ENCODE assay signal across 12 mouse cellular contexts in the genomic region with DNA sequence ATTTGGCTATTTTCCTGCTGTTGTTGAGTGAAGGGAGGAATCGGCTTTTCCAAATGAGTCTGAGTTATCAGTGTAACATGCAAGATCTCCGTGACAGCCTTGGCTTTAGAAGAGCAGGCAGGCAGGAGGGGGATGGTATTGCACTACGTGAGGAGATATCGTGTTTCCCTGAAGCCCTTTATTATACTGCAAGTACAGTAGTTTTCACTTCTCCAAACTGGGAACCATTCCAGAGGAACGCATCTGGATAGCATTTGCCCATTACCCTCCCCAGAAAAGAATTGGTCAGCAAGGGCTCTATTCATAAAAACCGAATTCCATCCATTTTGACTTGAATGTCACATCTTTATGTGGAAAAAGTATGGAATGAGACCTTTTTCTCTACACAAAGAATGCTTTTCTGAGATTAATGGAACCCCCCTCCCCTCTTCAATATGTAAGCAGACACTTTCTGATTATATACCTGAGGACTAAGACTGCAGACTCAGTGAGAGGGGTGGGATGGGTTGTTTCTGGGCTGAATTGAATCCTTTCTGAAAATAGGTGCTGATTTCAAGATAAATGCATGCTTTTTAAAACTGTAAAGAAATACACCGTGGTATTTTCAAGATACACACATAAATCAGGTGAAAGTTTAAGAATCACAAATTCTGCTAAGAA.
DNase-seq lines count a peak whose midpoint lies in the region; ATAC-seq and TF ChIP-seq lines count a peak whose summit lies in the region.
"Had no signal": no experiment of that assay in that cellular context is flagged by ENCODE, and none has a peak within 500 bp of the region (broad histone marks: within the 10 kb centered on the region; RNA-seq: fewer than 3 reads in every experiment).

No protein-coding gene starts in this region.

- no peak for TF ChIP-seq POLR2A in brain, embryonic 14.5 days (IDR thresholded peaks at IDR 0.05; ENCODE audit: borderline replicate concordance, extremely low read depth, insufficient read depth, insufficient read length, poor library complexity, severe bottlenecking)
- no peak for TF ChIP-seq POLR2A in limb, embryonic 14.5 days (IDR thresholded peaks at IDR 0.05; ENCODE audit: borderline replicate concordance, extremely low read depth, insufficient read depth, insufficient read length)

- peak; percentile 47 for DNase-seq in forebrain, embryonic 14.5 days (ENCODE audit: low spot score)
- peak; percentile 4 for DNase-seq in kidney, postnatal 0 days (ENCODE audit: low spot score)
- peak; percentile 58 for DNase-seq in brain, embryonic 14.5 days (ENCODE audit: low read depth)
- peak; percentile 86 for DNase-seq in limb, embryonic 14.5 days (ENCODE audit: low spot score)
- DNase-seq in cerebellum, adult 8-10 months: no peak
- DNase-seq: adrenal gland, postnatal 10 days; cerebellum, postnatal 14 days; liver, embryonic 13.5 days had no signal

- no peaks in the 10 kb centered on the region for H3K36me3 ChIP-seq in forebrain, embryonic 14.5 days (ENCODE audit: control insufficient read depth, insufficient read depth, low read length)
- H3K36me3 ChIP-seq in forebrain, embryonic 13.5 days (ENCODE audit: poor library complexity, severe bottlenecking): no peaks in the 10 kb centered on the region
- H3K36me3 ChIP-seq in kidney, postnatal 0 days (ENCODE audit: insufficient read depth, low read length): no peaks in the 10 kb centered on the region
- no peaks in the 10 kb centered on the region for H3K36me3 ChIP-seq in kidney, embryonic 15.5 days
- no peaks in the 10 kb centered on the region for H3K36me3 ChIP-seq in limb, embryonic 14.5 days (ENCODE audit: control insufficient read depth, insufficient read depth, low read length)
- no peaks in the 10 kb centered on the region for H3K36me3 ChIP-seq in intestine, postnatal 0 days (ENCODE audit: control insufficient read depth, insufficient read depth)
- H3K36me3 ChIP-seq: liver, embryonic 13.5 days; midbrain, embryonic 10.5 days had no signal

- no peak overlapping the region for H3K9ac ChIP-seq in forebrain, embryonic 14.5 days (ENCODE audit: low read length)
- H3K9ac ChIP-seq in forebrain, embryonic 13.5 days: no peak overlapping the region
- no peak overlapping the region for H3K9ac ChIP-seq in kidney, postnatal 0 days (ENCODE audit: low read depth, low read length)
- no peak overlapping the region for H3K9ac ChIP-seq in kidney, embryonic 15.5 days
- no peak overlapping the region for H3K9ac ChIP-seq in limb, embryonic 14.5 days (ENCODE audit: low read depth, low read length, severe bottlenecking)
- no peak overlapping the region for H3K9ac ChIP-seq in intestine, postnatal 0 days (ENCODE audit: low read depth, low read length)
- H3K9ac ChIP-seq: liver, embryonic 13.5 days had no signal

- H3K27ac ChIP-seq in forebrain, embryonic 14.5 days (ENCODE audit: low read depth, low read length): no peak overlapping the region
- no peak overlapping the region for H3K27ac ChIP-seq in forebrain, embryonic 13.5 days
- no peak overlapping the region for H3K27ac ChIP-seq in kidney, postnatal 0 days
- no peak overlapping the region for H3K27ac ChIP-seq in kidney, embryonic 15.5 days
- H3K27ac ChIP-seq in limb, embryonic 14.5 days (replicated peaks; ENCODE audit: low read depth, low read length): peak overlapping the region; percentile 65
- no peak overlapping the region for H3K27ac ChIP-seq in intestine, postnatal 0 days (ENCODE audit: low read depth, low read length)
- H3K27ac ChIP-seq: liver, embryonic 13.5 days; midbrain, embryonic 10.5 days had no signal

- no peak for TF ChIP-seq CTCF in kidney, postnatal 0 days (IDR thresholded peaks at IDR 0.05; ENCODE audit: low read depth)
- TF ChIP-seq CTCF in brain, embryonic 14.5 days (IDR thresholded peaks at IDR 0.05; ENCODE audit: borderline replicate concordance, extremely low read depth, insufficient read depth, insufficient read length): no peak
- no peak for TF ChIP-seq CTCF in intestine, postnatal 0 days (IDR thresholded peaks at IDR 0.05; ENCODE audit: low read depth)

- H3K4me3 ChIP-seq in forebrain, embryonic 14.5 days (ENCODE audit: low read depth, low read length): no peak overlapping the region
- H3K4me3 ChIP-seq in forebrain, embryonic 13.5 days: no peak overlapping the region
- no peak overlapping the region for H3K4me3 ChIP-seq in kidney, postnatal 0 days (replicated peaks; ENCODE audit: low read depth, low read length)
- no peak overlapping the region for H3K4me3 ChIP-seq in kidney, embryonic 15.5 days (replicated peaks)
- no peak overlapping the region for H3K4me3 ChIP-seq in limb, embryonic 14.5 days (replicated peaks; ENCODE audit: low read length)
- no peak overlapping the region for H3K4me3 ChIP-seq in intestine, postnatal 0 days (ENCODE audit: low read depth, low read length)
- H3K4me3 ChIP-seq: liver, embryonic 13.5 days; midbrain, embryonic 10.5 days had no signal

- no peaks in the 10 kb centered on the region for H3K27me3 ChIP-seq in forebrain, embryonic 14.5 days (replicated peaks; ENCODE audit: control insufficient read depth, insufficient read depth, low read length)
- no peaks in the 10 kb centered on the region for H3K27me3 ChIP-seq in forebrain, embryonic 13.5 days
- H3K27me3 ChIP-seq in kidney, postnatal 0 days (ENCODE audit: insufficient read depth, low read length): no peaks in the 10 kb centered on the region
- no peaks in the 10 kb centered on the region for H3K27me3 ChIP-seq in kidney, embryonic 15.5 days
- no peaks in the 10 kb centered on the region for H3K27me3 ChIP-seq in limb, embryonic 14.5 days (ENCODE audit: control insufficient read depth, insufficient read depth, low read length)
- H3K27me3 ChIP-seq in intestine, postnatal 0 days (replicated peaks; ENCODE audit: control insufficient read depth, insufficient read depth, low read length): no peaks in the 10 kb centered on the region
- H3K27me3 ChIP-seq: liver, embryonic 13.5 days had no signal

- no peaks in the 10 kb centered on the region for H3K9me3 ChIP-seq in forebrain, embryonic 14.5 days (replicated peaks; ENCODE audit: control insufficient read depth, low read length)
- no peaks in the 10 kb centered on the region for H3K9me3 ChIP-seq in forebrain, embryonic 13.5 days (replicated peaks)
- no peaks in the 10 kb centered on the region for H3K9me3 ChIP-seq in kidney, postnatal 0 days (replicated peaks; ENCODE audit: low read length)
- H3K9me3 ChIP-seq in kidney, embryonic 15.5 days (replicated peaks): no peaks in the 10 kb centered on the region
- no peaks in the 10 kb centered on the region for H3K9me3 ChIP-seq in limb, embryonic 14.5 days (ENCODE audit: control insufficient read depth, low read length)
- H3K9me3 ChIP-seq in intestine, postnatal 0 days (ENCODE audit: control insufficient read depth): no peaks in the 10 kb centered on the region
- H3K9me3 ChIP-seq: liver, embryonic 13.5 days; midbrain, embryonic 10.5 days had no signal

- peaks cover 3% of the 10 kb centered on the region; the same call in 1 of the 2 replicates for H3K4me1 ChIP-seq in forebrain, embryonic 14.5 days (ENCODE audit: control insufficient read depth, insufficient read depth, low read length)
- peaks cover 4% of the 10 kb centered on the region; the same call in 1 of the 2 replicates for H3K4me1 ChIP-seq in forebrain, embryonic 13.5 days
- no peaks in the 10 kb centered on the region for H3K4me1 ChIP-seq in kidney, postnatal 0 days (replicated peaks; ENCODE audit: insufficient read depth, low read length)
- no peaks in the 10 kb centered on the region for H3K4me1 ChIP-seq in kidney, embryonic 15.5 days
- H3K4me1 ChIP-seq in limb, embryonic 14.5 days (ENCODE audit: control insufficient read depth, insufficient read depth, low read length): peaks cover 19% of the 10 kb centered on the region
- no peaks in the 10 kb centered on the region for H3K4me1 ChIP-seq in intestine, postnatal 0 days (replicated peaks; ENCODE audit: control insufficient read depth, insufficient read depth, low read length)
- H3K4me1 ChIP-seq: liver, embryonic 13.5 days; midbrain, embryonic 10.5 days had no signal

- 51% methylated on average over 7 of the region's 7 CpGs for WGBS in forebrain, embryonic 14.5 days
- 68% methylated on average over 7 of the region's 7 CpGs for WGBS in forebrain, embryonic 13.5 days
- 47% methylated on average over 7 of the region's 7 CpGs for WGBS in kidney, postnatal 0 days
- WGBS in kidney, embryonic 15.5 days: 52% methylated on average over 7 of the region's 7 CpGs
- WGBS in limb, embryonic 14.5 days: 23% methylated on average over 7 of the region's 7 CpGs
- whole genome bisulfite sequencing in intestine, postnatal 0 days: 62% methylated on average over 7 of the region's 7 CpGs

- no peak for ATAC-seq in forebrain, embryonic 14.5 days
- no peak for ATAC-seq in forebrain, embryonic 13.5 days
- ATAC-seq in kidney, postnatal 0 days (replicated peaks; ENCODE audit: low FRiP score, low read depth): no peak
- no peak for ATAC-seq in kidney, embryonic 15.5 days (replicated peaks; ENCODE audit: low FRiP score)
- peak; percentile 91 for ATAC-seq in limb, embryonic 14.5 days (ENCODE audit: low FRiP score, low read depth)
- ATAC-seq in intestine, postnatal 0 days: no peak

- H3K4me2 ChIP-seq in forebrain, embryonic 14.5 days (ENCODE audit: low read length): no peak overlapping the region
- H3K4me2 ChIP-seq in forebrain, embryonic 13.5 days: no peak overlapping the region
- H3K4me2 ChIP-seq in kidney, postnatal 0 days (ENCODE audit: low read length): no peak overlapping the region
- H3K4me2 ChIP-seq in kidney, embryonic 15.5 days: no peak overlapping the region
- H3K4me2 ChIP-seq in limb, embryonic 14.5 days (replicated peaks; ENCODE audit: low read depth, low read length, severe bottlenecking): peak overlapping the region; percentile 26
- no peak overlapping the region for H3K4me2 ChIP-seq in intestine, postnatal 0 days (replicated peaks; ENCODE audit: low read depth)
- H3K4me2 ChIP-seq: liver, embryonic 13.5 days had no signal
